Mouse (Mus musculus) ES-Bruce4 (cell line): ENCODE data around the gene Gm10643. TPM values are rescaled to one million over a fixed set of nuclear protein-coding genes. Genes with fewer than 3 reads are reported as not detected.

Source experiments
- H3K27ac ChIP-seq: 2 replicates; pipeline ENCODE4 v1.5.1; 2012; ENCODE audit warnings: low read length, inconsistent platforms; ENCODE audit not compliant: insufficient read depth
- H3K27me3 ChIP-seq: 2 replicates; pipeline ENCODE4 v1.6.1; 2012; ENCODE audit warnings: mild to moderate bottlenecking, low read length, inconsistent platforms; ENCODE audit not compliant: control insufficient read depth, poor library complexity, insufficient read depth, severe bottlenecking
- H3K36me3 ChIP-seq: 2 replicates; pipeline ENCODE4 v1.6.1; 2012; ENCODE audit warnings: inconsistent platforms, mild to moderate bottlenecking, low read length, moderate library complexity; ENCODE audit not compliant: control insufficient read depth, poor library complexity, insufficient read depth, severe bottlenecking
- H3K4me1 ChIP-seq: one replicate; pipeline ENCODE4 v1.8.1; 2011; ENCODE audit warnings: low read length; ENCODE audit not compliant: control insufficient read depth, insufficient read depth
- H3K4me3 ChIP-seq: 2 replicates; pipeline ENCODE4 v1.5.1; 2011; ENCODE audit warnings: low read depth, mild to moderate bottlenecking, low read length
- H3K9ac ChIP-seq: 2 replicates; pipeline ENCODE4 v1.6.1; 2012; ENCODE audit warnings: low read depth, mild to moderate bottlenecking, inconsistent platforms; ENCODE audit not compliant: poor library complexity, severe bottlenecking
- H3K9me3 ChIP-seq: replicated peaks from 2 replicates; pipeline ENCODE4 v1.6.1; 2012; ENCODE audit warnings: mild to moderate bottlenecking, low read length, inconsistent platforms; ENCODE audit not compliant: control insufficient read depth, poor library complexity, insufficient read depth, severe bottlenecking
- CTCF ChIP-seq: IDR thresholded peaks from one replicate; pipeline ENCODE4 v1.8.1; 2011; ENCODE audit warnings: low read depth, low read length
- EP300 ChIP-seq: IDR thresholded peaks from 2 replicates; pipeline ENCODE4 v1.6.1; 2011; ENCODE audit warnings: low read depth, low read length; ENCODE audit not compliant: insufficient read depth
- POLR2A ChIP-seq: IDR thresholded peaks from one replicate; pipeline ENCODE4 v1.8.1; 2011; ENCODE audit warnings: low read length; ENCODE audit not compliant: insufficient read depth
- polyA plus RNA-seq: library from polyadenylated mRNA; stranded (reverse); fragments of >200 nt; gene quantifications from 2 replicates; pipeline ENCODE4 v1.2.4, GENCODE M21; 2011; ENCODE audit warnings: low read depth; ENCODE audit not compliant: missing spikeins, insufficient read depth, insufficient read length

Gm10643 gene
- polyA plus RNA-seq, 1 experiment = 0.76 TPM

GRCm38 (mm10) chr8:84069169-84069568, 4.2 kb upstream of the Gm10643 start:
- Histone ChIP-seq H3K9me3 (no peaks in the 10 kb centered on the region), H3K36me3 (no peaks in the 10 kb centered on the region), H3K27ac (no peak overlapping the region), H3K4me3 (no peak overlapping the region), H3K9ac (no peak overlapping the region), H3K27me3 (no peaks in the 10 kb centered on the region), H3K4me1 (peaks cover 8% of the 10 kb centered on the region)
- TF ChIP-seq EP300 (no peak), POLR2A (no peak), CTCF (no peak)

- peaks cover 9% of the 10 kb centered on the region for H3K4me1 ChIP-seq
- TF ChIP-seq CTCF (no peak), EP300 (no peak), POLR2A (no peak)
- no peak overlapping the region for H3K27ac ChIP-seq
Observed at GRCm38 (mm10) chr8:84068316-84069035, 3.5 kb upstream of the Gm10643 start.

GRCm38 (mm10) chr8:84067911-84068310, 3.0 kb upstream of the Gm10643 start:
- H3K4me3 ChIP-seq = no peak overlapping the region
- H3K36me3 ChIP-seq = no peaks in the 10 kb centered on the region
- H3K9ac ChIP-seq = peak overlapping the region; percentile 14
- peaks cover 7% of the 10 kb centered on the region for H3K4me1 ChIP-seq
- no peaks in the 10 kb centered on the region for H3K9me3 ChIP-seq
- H3K27ac ChIP-seq = no peak overlapping the region
- TF ChIP-seq EP300 (no peak), POLR2A (no peak), CTCF (no peak)
- H3K27me3 ChIP-seq = no peaks in the 10 kb centered on the region

More at GRCm38 (mm10) chr8:84068316-84069035, 3.5 kb upstream of the Gm10643 start:
- Histone ChIP-seq H3K9me3 (no peaks in the 10 kb centered on the region), H3K36me3 (no peaks in the 10 kb centered on the region), H3K27me3 (no peaks in the 10 kb centered on the region), H3K9ac (no peak overlapping the region), H3K4me3 (no peak overlapping the region)

GRCm38 (mm10) chr8:84067047-84067573, 2.2 kb upstream of the Gm10643 start:
- Histone ChIP-seq H3K4me3 (peak overlapping the region; percentile 54), H3K4me1 (peaks cover 7% of the 10 kb centered on the region), H3K27me3 (no peaks in the 10 kb centered on the region), H3K9me3 (no peaks in the 10 kb centered on the region), H3K36me3 (no peaks in the 10 kb centered on the region), H3K27ac (no peak overlapping the region), H3K9ac (peak overlapping the region; percentile 79)
- no peak for TF ChIP-seq EP300
- TF ChIP-seq POLR2A = peak; percentile 57
- TF ChIP-seq CTCF = no peak

GRCm38 (mm10) chr8:84066291-84066930, 1.5 kb upstream of the Gm10643 start, which contains the start of gene Rfx1:
Gene Rfx1, plus strand, starts transcription at chr8:84066834.
- Histone ChIP-seq H3K9ac (peak within 1 kb of the TSS; percentile 80), H3K27me3 (no peaks in the 10 kb centered on the region), H3K36me3 (no peaks in the 10 kb centered on the region), H3K4me1 (peaks cover 7% of the 10 kb centered on the region), H3K27ac (peak within 1 kb of the TSS; percentile 2; the same call in 1 of the 2 replicates), H3K9me3 (no peaks in the 10 kb centered on the region), H3K4me3 (peak within 1 kb of the TSS; percentile 74)
- TF ChIP-seq POLR2A (no peak), EP300 (no peak), CTCF (no peak)
